Mouse (Mus musculus) left cerebral cortex, postnatal 10 days (tissue): Measurements from ENCODE around the gene Fbxl21. TPM values are rescaled to one million over a fixed set of nuclear protein-coding genes. Genes with fewer than 3 reads are reported as not detected.
A peak's percentile ranks its signal among the peaks of the same experiment; 100 is the strongest.

ENCODE experiments used
- DNase-seq, 2 experiments: peaks; one replicate each; pipeline ENCODE4 v3.0.0; 2021 to 2022; ENCODE audit warnings: low spot score in 2 of 2, mixed read lengths in 1 of 2; ENCODE audit errors: extremely low spot score in 1 of 2
- intact Hi-C: fragments of 180-260 bp; cut with DNase I; formaldehyde crosslinking; loops from one replicate; pipeline ENCODE4 v1.15.1; 2025
- total RNA-seq, 2 experiments: library from RNA; stranded (reverse); gene quantifications; 2 replicates each; pipeline ENCODE4 v1.2.3; 2021

Fbxl21 gene
- 1 to 10 TPM; 3.8 to 4.2 TPM for total RNA-seq

GRCm38 (mm10) chr13:56522081-56522820 is at the start of gene Fbxl21:
TSS of gene Fbxl21 (plus strand) at chr13:56522472.
- DNase-seq: peak; percentile 78 to 93
- intact Hi-C loops: no loop called here

GRCm38 (mm10) chr13:56472661-56473060 is 49.6 kb upstream of the Fbxl21 start:
- DNase-seq: no peak
- intact Hi-C loops: loop anchor here (10.0 kb wide), 1 partner anchor 172 kb away; no protein-coding TSS in a partner anchor

GRCm38 (mm10) chr13:56475363-56475762 is 46.9 kb upstream of the Fbxl21 start:
- intact Hi-C loops: loop anchor here (5.0 to 10.0 kb wide), 2 partner anchors 169 to 792 kb away; no protein-coding TSS in a partner anchor
- DNase-seq: peak in 1 of 2 experiments; percentile 23

GRCm38 (mm10) chr13:56476790-56477189 is 45.5 kb upstream of the Fbxl21 start:
- intact Hi-C loops: loop anchor here (5.0 to 10.0 kb wide), 2 partner anchors 168 to 791 kb away; no protein-coding TSS in a partner anchor
- DNase-seq: no peak

- intact Hi-C loops: loop anchor here (5.0 to 10.0 kb wide), 2 partner anchors 168 to 790 kb away; no protein-coding TSS in a partner anchor
Measured at GRCm38 (mm10) chr13:56477271-56477670, 45.0 kb upstream of the Fbxl21 start.

GRCm38 (mm10) chr13:56478027-56478426 is 44.2 kb upstream of the Fbxl21 start:
- intact Hi-C loops: loop anchor here (5.0 to 10.0 kb wide), 2 partner anchors 167 to 789 kb away; no protein-coding TSS in a partner anchor

More at GRCm38 (mm10) chr13:56477271-56477670, 45.0 kb upstream of the Fbxl21 start:
- DNase-seq: peak; percentile 46 to 83

GRCm38 (mm10) chr13:56482146-56482545 is 40.1 kb upstream of the Fbxl21 start, which contains the start of gene Il9:
TSS of gene Il9 (minus strand) at chr13:56482246.
- intact Hi-C loops: no loop called here
- no peak for DNase-seq

More at GRCm38 (mm10) chr13:56478027-56478426, 44.2 kb upstream of the Fbxl21 start:
- DNase-seq: no peak

GRCm38 (mm10) chr13:56488012-56488411 is 34.3 kb upstream of the Fbxl21 start:
- no peak for DNase-seq
- intact Hi-C loops: no loop called here

- no peak for DNase-seq
- intact Hi-C loops: no loop called here
Measured at GRCm38 (mm10) chr13:56494440-56494839, 27.8 kb upstream of the Fbxl21 start.

GRCm38 (mm10) chr13:56500132-56500531 is 22.1 kb upstream of the Fbxl21 start:
- no peak for DNase-seq
- intact Hi-C loops: no loop called here

GRCm38 (mm10) chr13:56500636-56501035 is 21.6 kb upstream of the Fbxl21 start:
- intact Hi-C loops: no loop called here

GRCm38 (mm10) chr13:56501866-56502420 is 20.3 kb upstream of the Fbxl21 start:
- DNase-seq: no peak
- intact Hi-C loops: no loop called here

More at GRCm38 (mm10) chr13:56500636-56501035, 21.6 kb upstream of the Fbxl21 start:
- no peak for DNase-seq

- DNase-seq: no peak
- intact Hi-C loops: no loop called here
Measured at GRCm38 (mm10) chr13:56506871-56507496, 15.3 kb upstream of the Fbxl21 start.

GRCm38 (mm10) chr13:56509796-56510195 is 12.5 kb upstream of the Fbxl21 start:
- intact Hi-C loops: no loop called here

GRCm38 (mm10) chr13:56513595-56513994 is 8.7 kb upstream of the Fbxl21 start:
- DNase-seq: no peak
- intact Hi-C loops: no loop called here

More at GRCm38 (mm10) chr13:56509796-56510195, 12.5 kb upstream of the Fbxl21 start:
- no peak for DNase-seq

- intact Hi-C loops: no loop called here
- DNase-seq: no peak
Measured at GRCm38 (mm10) chr13:56516311-56516710, 6.0 kb upstream of the Fbxl21 start.

- no peak for DNase-seq
- intact Hi-C loops: no loop called here
Measured at GRCm38 (mm10) chr13:56516816-56517215, 5.5 kb upstream of the Fbxl21 start.

GRCm38 (mm10) chr13:56522821-56523167 is 522 bp downstream of the Fbxl21 start:
- intact Hi-C loops: no loop called here
- DNase-seq: no peak

- DNase-seq: no peak
- intact Hi-C loops: no loop called here
Measured at GRCm38 (mm10) chr13:56526871-56527270, 4.6 kb downstream of the Fbxl21 start.
